Mouse (Mus musculus): ENCODE measurements around the gene Tmem94. TPM values are rescaled to one million over a fixed set of nuclear protein-coding genes. Genes with fewer than 3 reads are reported as not detected.
A peak's percentile ranks its signal among the peaks of the same experiment; 100 is the strongest.
"Not testable (repeated sequence)": the region's sequence is repeated elsewhere in the genome, so short reads cannot be mapped to it uniquely, and the experiment has no call there.

Tmem94 gene
- total and polyA plus RNA-seq, 2 experiments = 11.0 to 41.9 TPM

- H3K36me3 ChIP-seq (ENCODE audit: control insufficient read depth, insufficient read depth, low read length) = no peaks in the 10 kb centered on the region
- H3K4me3 ChIP-seq (ENCODE audit: insufficient read depth, low read depth, low read length) = no peak overlapping the region
- 59% methylated on average over 4 of the region's 4 CpGs for WGBS
- H3K27ac ChIP-seq (replicated peaks; ENCODE audit: insufficient read depth, low read depth, low read length) = no peak overlapping the region
- no peak overlapping the region for H3K9ac ChIP-seq (ENCODE audit: low read depth, low read length)
- no peak for TF ChIP-seq CTCF (IDR thresholded peaks at IDR 0.05; ENCODE audit: low read depth, low read length)
- no peak for TF ChIP-seq POLR2A (IDR thresholded peaks at IDR 0.05; ENCODE audit: extremely low read depth, insufficient read depth, low read length)
- no peaks in the 10 kb centered on the region for H3K27me3 ChIP-seq (ENCODE audit: control insufficient read depth, insufficient read depth, low read length)
- no peaks in the 10 kb centered on the region for H3K4me1 ChIP-seq (ENCODE audit: control insufficient read depth, insufficient read depth, low read length)
- DNase-seq (ENCODE audit: extremely low read depth, low read depth, low spot score) = no peak
- no peaks in the 10 kb centered on the region for H3K79me2 ChIP-seq (ENCODE audit: control insufficient read depth, insufficient read depth, low read length)
Measured at GRCm38 (mm10) chr11:115753485-115753884, 11.7 kb upstream of the Tmem94 start.

- 84% methylated on average over 7 of the region's 7 CpGs for WGBS
- H3K9ac ChIP-seq (ENCODE audit: low read depth, low read length); H3K4me3 ChIP-seq (ENCODE audit: insufficient read depth, low read depth, low read length); H3K79me2 ChIP-seq (ENCODE audit: control insufficient read depth, insufficient read depth, low read length); H3K36me3 ChIP-seq (ENCODE audit: control insufficient read depth, insufficient read depth, low read length); H3K4me1 ChIP-seq (ENCODE audit: control insufficient read depth, insufficient read depth, low read length); DNase-seq (ENCODE audit: extremely low read depth, low read depth, low spot score); H3K27me3 ChIP-seq (ENCODE audit: control insufficient read depth, insufficient read depth, low read length); H3K27ac ChIP-seq (replicated peaks; ENCODE audit: insufficient read depth, low read depth, low read length): not testable (repeated sequence)
Measured at GRCm38 (mm10) chr11:115762176-115762575, 3.1 kb upstream of the Tmem94 start.

GRCm38 (mm10) chr11:115764698-115765097, 535 bp upstream of the Tmem94 start:
- no peak for DNase-seq (ENCODE audit: extremely low read depth, low read depth, low spot score)
- no peaks in the 10 kb centered on the region for H3K36me3 ChIP-seq (ENCODE audit: control insufficient read depth, insufficient read depth, low read length)
- peaks cover 7% of the 10 kb centered on the region; the same call in 1 of the 2 replicates for H3K79me2 ChIP-seq (ENCODE audit: control insufficient read depth, insufficient read depth, low read length)
- peaks cover 5% of the 10 kb centered on the region for H3K4me1 ChIP-seq (ENCODE audit: control insufficient read depth, insufficient read depth, low read length)
- no peak overlapping the region for H3K9ac ChIP-seq (ENCODE audit: low read depth, low read length)
- no peak overlapping the region for H3K4me3 ChIP-seq (ENCODE audit: insufficient read depth, low read depth, low read length)
- no peak overlapping the region for H3K27ac ChIP-seq (replicated peaks; ENCODE audit: insufficient read depth, low read depth, low read length)
- WGBS = 27% methylated on average over 2 of the region's 2 CpGs
- H3K27me3 ChIP-seq (ENCODE audit: control insufficient read depth, insufficient read depth, low read length) = no peaks in the 10 kb centered on the region
- TF ChIP-seq POLR2A (IDR thresholded peaks at IDR 0.05; ENCODE audit: extremely low read depth, insufficient read depth, low read length) (no peak), CTCF (IDR thresholded peaks at IDR 0.05; ENCODE audit: low read depth, low read length) (no peak)

GRCm38 (mm10) chr11:115765607-115766141, 441 bp downstream of the Tmem94 start:
- under 1% methylated on average over 34 of the region's 34 CpGs for WGBS
- peak overlapping the region; percentile 72 for H3K27ac ChIP-seq (replicated peaks; ENCODE audit: insufficient read depth, low read depth, low read length)
- H3K4me1 ChIP-seq (ENCODE audit: control insufficient read depth, insufficient read depth, low read length) = peaks cover 6% of the 10 kb centered on the region
- TF ChIP-seq POLR2A (IDR thresholded peaks at IDR 0.05; ENCODE audit: extremely low read depth, insufficient read depth, low read length) (no peak), CTCF (IDR thresholded peaks at IDR 0.05; ENCODE audit: low read depth, low read length) (no peak)
- H3K79me2 ChIP-seq (ENCODE audit: control insufficient read depth, insufficient read depth, low read length) = peaks cover 7% of the 10 kb centered on the region; the same call in 1 of the 2 replicates
- H3K36me3 ChIP-seq (ENCODE audit: control insufficient read depth, insufficient read depth, low read length) = no peaks in the 10 kb centered on the region
- peak overlapping the region; percentile 89 for H3K9ac ChIP-seq (ENCODE audit: low read depth, low read length)
- DNase-seq (ENCODE audit: extremely low read depth, low read depth, low spot score) = peak; percentile 33
- peak overlapping the region; percentile 82 for H3K4me3 ChIP-seq (ENCODE audit: insufficient read depth, low read depth, low read length)
- H3K27me3 ChIP-seq (ENCODE audit: control insufficient read depth, insufficient read depth, low read length) = no peaks in the 10 kb centered on the region

- WGBS = 26% methylated on average over 13 of the region's 13 CpGs
- H3K27ac ChIP-seq (replicated peaks; ENCODE audit: insufficient read depth, low read depth, low read length) = 0 out of 2 replicates have a peak overlapping the region, but pooled peaks have one; percentile 72
- peak overlapping the region; percentile 89 for H3K9ac ChIP-seq (ENCODE audit: low read depth, low read length)
- no peaks in the 10 kb centered on the region for H3K27me3 ChIP-seq (ENCODE audit: control insufficient read depth, insufficient read depth, low read length)
- no peaks in the 10 kb centered on the region for H3K36me3 ChIP-seq (ENCODE audit: control insufficient read depth, insufficient read depth, low read length)
- peak overlapping the region; percentile 82 for H3K4me3 ChIP-seq (ENCODE audit: insufficient read depth, low read depth, low read length)
- H3K4me1 ChIP-seq (ENCODE audit: control insufficient read depth, insufficient read depth, low read length) = peaks cover 7% of the 10 kb centered on the region
- peak; percentile 24 for DNase-seq (ENCODE audit: extremely low read depth, low read depth, low spot score)
- TF ChIP-seq CTCF (IDR thresholded peaks at IDR 0.05; ENCODE audit: low read depth, low read length) (no peak), POLR2A (IDR thresholded peaks at IDR 0.05; ENCODE audit: extremely low read depth, insufficient read depth, low read length) (no peak)
- peaks cover 7% of the 10 kb centered on the region; the same call in 1 of the 2 replicates for H3K79me2 ChIP-seq (ENCODE audit: control insufficient read depth, insufficient read depth, low read length)
Measured at GRCm38 (mm10) chr11:115766356-115766943, 1.2 kb downstream of the Tmem94 start.

- peak; percentile 37 for DNase-seq (ENCODE audit: extremely low read depth, low read depth, low spot score)
- Histone ChIP-seq H3K27ac (replicated peaks; ENCODE audit: insufficient read depth, low read depth, low read length) (no peak overlapping the region), H3K27me3 (ENCODE audit: control insufficient read depth, insufficient read depth, low read length) (no peaks in the 10 kb centered on the region), H3K4me3 (ENCODE audit: insufficient read depth, low read depth, low read length) (no peak overlapping the region), H3K36me3 (ENCODE audit: control insufficient read depth, insufficient read depth, low read length) (no peaks in the 10 kb centered on the region), H3K79me2 (ENCODE audit: control insufficient read depth, insufficient read depth, low read length) (peaks cover 10% of the 10 kb centered on the region; the same call in 1 of the 2 replicates), H3K9ac (ENCODE audit: low read depth, low read length) (no peak overlapping the region), H3K4me1 (ENCODE audit: control insufficient read depth, insufficient read depth, low read length) (peaks cover 7% of the 10 kb centered on the region)
- TF ChIP-seq CTCF (IDR thresholded peaks at IDR 0.05; ENCODE audit: low read depth, low read length) = no peak
- TF ChIP-seq POLR2A (IDR thresholded peaks at IDR 0.05; ENCODE audit: extremely low read depth, insufficient read depth, low read length) = no peak
- 70% methylated on average over 8 of the region's 8 CpGs for WGBS
Measured at GRCm38 (mm10) chr11:115766981-115767380, 1.7 kb downstream of the Tmem94 start.
